Comparison of ENCODE assay signal across 16 mouse cellular contexts in the genomic region with DNA sequence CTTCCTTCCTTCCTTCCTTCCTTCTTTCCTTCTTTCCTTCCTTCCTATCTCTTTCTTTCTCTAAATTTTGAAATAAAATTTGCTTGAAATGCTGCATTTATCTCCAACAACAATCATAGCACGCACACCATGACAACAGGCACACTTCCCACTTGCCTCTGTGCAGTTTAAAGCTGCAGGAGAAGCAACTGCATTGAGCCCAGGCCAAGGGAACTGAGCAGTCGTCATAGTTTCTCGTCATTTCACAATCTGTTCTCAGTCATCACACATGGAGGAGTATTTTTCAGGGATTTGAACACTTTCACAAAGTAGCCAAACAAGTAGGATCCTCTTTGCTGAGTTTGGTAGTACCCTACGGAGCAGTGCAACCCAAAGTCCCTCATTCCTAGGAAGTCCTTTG.
DNase-seq lines count a peak whose midpoint lies in the region; ATAC-seq and TF ChIP-seq lines count a peak whose summit lies in the region.
"Had no signal": no experiment of that assay in that cellular context is flagged by ENCODE, and none has a peak within 500 bp of the region (broad histone marks: within the 10 kb centered on the region; RNA-seq: fewer than 3 reads in every experiment).

No protein-coding gene starts in this region.

- no peaks in the 10 kb centered on the region for H3K4me1 ChIP-seq in forebrain, postnatal 0 days (ENCODE audit: insufficient read depth)
- H3K4me1 ChIP-seq in forebrain, embryonic 12.5 days, result no peaks in the 10 kb centered on the region
- peaks cover 3% of the 10 kb centered on the region; the same call in 1 of the 2 replicates for H3K4me1 ChIP-seq in cortical plate, adult 2 months (ENCODE audit: control insufficient read depth, insufficient read depth, low read length)

- H3K4me3 ChIP-seq in forebrain, postnatal 0 days (ENCODE audit: low read depth, low read length), result no peak overlapping the region
- no peak overlapping the region for H3K4me3 ChIP-seq in forebrain, embryonic 12.5 days (replicated peaks)
- H3K4me3 ChIP-seq in cortical plate, adult 2 months (ENCODE audit: insufficient read depth, low read length), result no peak overlapping the region
- H3K4me3 ChIP-seq: erythroblast, embryonic 14.5 days; heart, embryonic 13.5 days had no signal

- no peak overlapping the region for H3K27ac ChIP-seq in forebrain, postnatal 0 days (ENCODE audit: low read depth, low read length)
- H3K27ac ChIP-seq in forebrain, embryonic 12.5 days, result no peak overlapping the region
- peak overlapping the region; percentile 89 for H3K27ac ChIP-seq in cortical plate, adult 2 months (ENCODE audit: insufficient read depth, low read length)
- H3K27ac ChIP-seq: heart, embryonic 13.5 days had no signal

- no peak overlapping the region for H3K4me2 ChIP-seq in forebrain, postnatal 0 days (ENCODE audit: low read depth)
- no peak overlapping the region for H3K4me2 ChIP-seq in forebrain, embryonic 12.5 days
- H3K4me2 ChIP-seq: heart, embryonic 13.5 days had no signal

- no peak for TF ChIP-seq POLR2A in cortical plate, adult 2 months (IDR thresholded peaks at IDR 0.05; ENCODE audit: extremely low read depth, insufficient read depth, low read length)

- ATAC-seq in forebrain, postnatal 0 days, result peak; percentile 78
- ATAC-seq in forebrain, embryonic 12.5 days (ENCODE audit: low FRiP score), result no peak
- ATAC-seq: intestine, postnatal 0 days had no signal

- no peaks in the 10 kb centered on the region for H3K36me3 ChIP-seq in forebrain, postnatal 0 days (ENCODE audit: insufficient read depth)
- H3K36me3 ChIP-seq in forebrain, embryonic 12.5 days (replicated peaks), result no peaks in the 10 kb centered on the region
- H3K36me3 ChIP-seq: heart, embryonic 13.5 days had no signal

- H3K9ac ChIP-seq in forebrain, postnatal 0 days, result no peak overlapping the region
- no peak overlapping the region for H3K9ac ChIP-seq in forebrain, embryonic 12.5 days
- H3K9ac ChIP-seq: heart, embryonic 13.5 days had no signal

- DNase-seq in forebrain, postnatal 0 days, result peak; percentile 62
- peak; percentile 42 to 43 for DNase-seq in layer of hippocampus, postnatal 36 days
- peak; percentile 41 to 46 for DNase-seq in right cerebral cortex, adult 2 months (ENCODE audit: low spot score in 2 of 2)
- DNase-seq in adrenal gland, adult 8-10 months, result no peak
- no peak for DNase-seq in urinary bladder, postnatal 10 days (ENCODE audit: low spot score)
- no peak for DNase-seq in natural killer cell, adult 2 months (ENCODE audit: low spot score in 2 of 2)
- DNase-seq: cerebellum, adult 8-10 months; kidney, postnatal 36 days; liver; lung, adult 2 months; thymus, postnatal 36 days had no signal

- H3K27me3 ChIP-seq in forebrain, postnatal 0 days (ENCODE audit: insufficient read depth, low read length), result no peaks in the 10 kb centered on the region
- no peaks in the 10 kb centered on the region for H3K27me3 ChIP-seq in forebrain, embryonic 12.5 days
- H3K27me3 ChIP-seq: heart, embryonic 13.5 days had no signal

- H3K9me3 ChIP-seq in forebrain, postnatal 0 days (ENCODE audit: low read length), result no peaks in the 10 kb centered on the region
- no peaks in the 10 kb centered on the region for H3K9me3 ChIP-seq in forebrain, embryonic 12.5 days
- H3K9me3 ChIP-seq: heart, embryonic 13.5 days had no signal

- WGBS in forebrain, postnatal 0 days, result 48% methylated on average over 4 of the region's 4 CpGs
- 86% methylated on average over 4 of the region's 4 CpGs for WGBS in forebrain, embryonic 12.5 days

- no peak for TF ChIP-seq CTCF in forebrain, postnatal 0 days (IDR thresholded peaks at IDR 0.05; ENCODE audit: low read depth)
- TF ChIP-seq CTCF in cortical plate, adult 2 months (IDR thresholded peaks at IDR 0.05; ENCODE audit: extremely low read depth, insufficient read depth, low read length), result no peak

Comparison
In these comparisons a context has a peak if more than half of its experiments do, and no peak if none do; other contexts are left out.
1. DNase-seq: peak in forebrain, postnatal 0 days (single experiment), layer of hippocampus, postnatal 36 days (2 of 2) and right cerebral cortex, adult 2 months (2 of 2); none in adrenal gland, adult 8-10 months (single experiment), urinary bladder, postnatal 10 days (single experiment) and natural killer cell, adult 2 months (0 of 2).